Mouse (Mus musculus): ENCODE results near the gene Phb2.

DNA sequence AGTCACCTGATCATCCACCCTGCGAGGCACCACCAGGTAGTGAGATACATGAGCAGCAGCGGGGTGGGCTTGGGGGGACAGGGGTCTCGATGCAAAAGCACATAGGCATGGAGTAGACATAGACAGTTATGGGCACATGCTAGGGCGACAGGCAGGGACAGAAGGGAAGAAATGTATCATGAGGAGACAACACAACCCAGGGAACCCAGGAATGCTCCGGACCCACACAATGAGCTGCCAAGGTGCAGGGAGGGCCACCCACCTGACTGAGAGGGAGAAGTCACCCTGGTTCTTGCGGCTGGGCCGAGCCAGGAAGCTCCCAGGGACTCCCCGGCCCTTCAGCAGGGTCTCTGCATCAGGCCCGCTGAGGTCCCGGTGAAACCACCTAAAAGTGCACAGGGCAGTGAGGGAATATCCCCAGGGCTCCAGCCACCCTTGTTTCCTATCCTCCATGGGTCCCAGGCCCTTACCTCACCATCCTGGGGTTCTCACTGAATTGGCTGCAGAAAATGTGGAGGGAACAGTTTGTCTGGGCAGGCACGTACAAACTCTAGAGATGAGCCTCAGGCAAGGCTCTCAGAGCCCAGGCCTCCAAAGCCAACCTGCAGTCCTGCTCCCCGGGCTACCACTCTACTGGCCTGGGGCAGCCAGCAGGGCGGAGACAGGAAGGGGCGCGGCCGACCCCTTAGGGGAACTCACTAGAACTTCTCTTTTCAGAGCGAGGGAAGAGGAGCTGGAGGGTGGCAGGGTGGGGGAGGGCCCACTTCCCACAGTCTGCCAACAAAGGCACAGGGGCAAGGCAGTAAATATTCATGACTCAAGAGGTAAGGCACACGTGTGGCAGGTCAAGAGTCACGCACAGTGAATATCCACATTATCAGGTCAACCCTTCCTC is 20.6 kb downstream of the Phb2 start:
- TF ChIP-seq CTCF (IDR thresholded peaks at IDR 0.05; ENCODE audit: insufficient read depth, low read depth, low read length), result no peak
- TF ChIP-seq POLR2A (IDR thresholded peaks at IDR 0.05; ENCODE audit: insufficient read depth, low read depth, low read length), result no peak

All from olfactory bulb, adult 2 months (tissue).